Mouse (Mus musculus) MEL (cell line): ENCODE data around the gene Ccdc57. TPM values are rescaled to one million over a fixed set of nuclear protein-coding genes. Genes with fewer than 3 reads are reported as not detected.

Source experiments
- DNase-seq: peaks from one replicate; pipeline ENCODE4 v3.0.0; 2011; ENCODE audit warnings: low read depth, low spot score
- H3K27ac ChIP-seq: 2 replicates; pipeline ENCODE4 v1.5.1; 2012; ENCODE audit warnings: low read depth, mild to moderate bottlenecking, control low read depth, low read length, moderate library complexity; ENCODE audit not compliant: control insufficient read depth
- H3K27me3 ChIP-seq, 2 experiments: fragments of 150-350 bp in 1 of 2; sonication (generic) in 1 of 2; 2 replicates each; pipeline ENCODE4 v1.6.1; 2012; ENCODE audit warnings: low read length in 2 of 2, mild to moderate bottlenecking in 2 of 2, improper control_type of control experiment in 1 of 2, moderate library complexity in 1 of 2; ENCODE audit not compliant: insufficient read depth in 2 of 2, control insufficient read depth in 1 of 2
- H3K36me3 ChIP-seq, 2 experiments: 2 replicates each; pipeline ENCODE4 v1.6.1; 2012 to 2014; ENCODE audit warnings: low read length in 2 of 2, improper control_type of control experiment in 1 of 2, inconsistent platforms in 1 of 2, mild to moderate bottlenecking in 1 of 2; ENCODE audit not compliant: insufficient read depth in 2 of 2, control insufficient read depth in 1 of 2
- H3K4me1 ChIP-seq, 2 experiments: fragments of 150-350 bp in 1 of 2; sonication (generic) in 1 of 2; 2 replicates each; pipeline ENCODE4 v1.6.1; 2012; ENCODE audit warnings: low read length in 2 of 2, improper control_type of control experiment in 1 of 2, mild to moderate bottlenecking in 1 of 2; ENCODE audit not compliant: insufficient read depth in 2 of 2, control insufficient read depth in 1 of 2
- H3K4me3 ChIP-seq, 2 experiments: fragments of 150-350 bp in 1 of 2; sonication (generic) in 1 of 2; 2 replicates each; pipeline ENCODE4 v1.5.1; 2012; ENCODE audit warnings: low read depth in 2 of 2, low read length in 2 of 2, mild to moderate bottlenecking in 2 of 2, moderate library complexity in 2 of 2, control low read depth in 1 of 2, improper control_type of control experiment in 1 of 2; ENCODE audit not compliant: control insufficient read depth in 1 of 2, insufficient read depth in 1 of 2
- H3K79me2 ChIP-seq: 2 replicates; pipeline ENCODE4 v1.6.1; 2012; ENCODE audit warnings: mild to moderate bottlenecking, low read length, moderate library complexity; ENCODE audit not compliant: control insufficient read depth, poor library complexity, insufficient read depth
- H3K9ac ChIP-seq: 2 replicates; pipeline ENCODE4 v1.6.1; 2012; ENCODE audit warnings: low read depth, mild to moderate bottlenecking, control low read depth, low read length, moderate library complexity; ENCODE audit not compliant: control insufficient read depth, poor library complexity, severe bottlenecking
- H3K9me3 ChIP-seq: fragments of 150-350 bp; sonication (generic); replicated peaks from 2 replicates; pipeline ENCODE4 v1.6.1; 2012; ENCODE audit warnings: mild to moderate bottlenecking, low read length, improper control_type of control experiment, moderate library complexity; ENCODE audit not compliant: insufficient read depth
- CHD1 ChIP-seq: IDR thresholded peaks from 2 replicates; pipeline ENCODE4 v1.6.1; 2012; ENCODE audit warnings: low read depth, mild to moderate bottlenecking, inconsistent platforms, low read length, improper control_type of control experiment
- CTCF ChIP-seq, 3 experiments: IDR thresholded peaks in 2 of 3; conservative IDR thresholded peaks in 1 of 3; 2 replicates each; pipeline ENCODE4 v1.5.1; 2011 to 2012; ENCODE audit warnings: low read length in 3 of 3, low read depth in 2 of 3, mild to moderate bottlenecking in 2 of 3, improper control_type of control experiment in 1 of 3, inconsistent platforms in 1 of 3, mixed read lengths in 1 of 3, moderate library complexity in 1 of 3; ENCODE audit not compliant: control insufficient read depth in 1 of 3, insufficient read depth in 1 of 3, poor library complexity in 1 of 3, severe bottlenecking in 1 of 3
- GABPA ChIP-seq: IDR thresholded peaks from 2 replicates; pipeline ENCODE4 v1.6.1; 2012; ENCODE audit warnings: low read depth, mild to moderate bottlenecking, inconsistent platforms, low read length, improper control_type of control experiment, moderate library complexity
- GATA1 ChIP-seq: IDR thresholded peaks from 2 replicates; pipeline ENCODE4 v1.6.1; 2011; ENCODE audit warnings: low read depth, low read length, improper control_type of control experiment
- HCFC1 ChIP-seq: IDR thresholded peaks from 2 replicates; pipeline ENCODE4 v1.6.1; 2012; ENCODE audit warnings: low read depth, mild to moderate bottlenecking, inconsistent platforms, low read length, improper control_type of control experiment, moderate library complexity
- JUND ChIP-seq: IDR thresholded peaks from 2 replicates; pipeline ENCODE4 v1.6.1; 2011; ENCODE audit warnings: low read depth, mild to moderate bottlenecking, improper control_type of control experiment, low read length
- MXI1 ChIP-seq: IDR thresholded peaks from 2 replicates; pipeline ENCODE4 v1.6.1; 2011; ENCODE audit warnings: mild to moderate bottlenecking, low read depth, low read length, improper control_type of control experiment
- NELFE ChIP-seq: IDR thresholded peaks from 2 replicates; pipeline ENCODE4 v1.6.1; 2011; ENCODE audit warnings: low read depth, low read length, improper control_type of control experiment
- POLR2A ChIP-seq, 2 experiments: IDR thresholded peaks; 2 replicates each; pipeline ENCODE4 v1.6.1; 2011 to 2012; ENCODE audit warnings: low read length in 2 of 2, mild to moderate bottlenecking in 2 of 2, control low read depth in 1 of 2, improper control_type of control experiment in 1 of 2, low read depth in 1 of 2, moderate library complexity in 1 of 2; ENCODE audit not compliant: control insufficient read depth in 1 of 2, insufficient read depth in 1 of 2, poor library complexity in 1 of 2
- POLR2AphosphoS2 ChIP-seq: IDR thresholded peaks from 2 replicates; pipeline ENCODE4 v1.6.1; 2011; ENCODE audit warnings: low read length, improper control_type of control experiment
- POLR2AphosphoS5 ChIP-seq: IDR thresholded peaks from 2 replicates; pipeline ENCODE4 v1.6.1; 2012; ENCODE audit warnings: low read depth, borderline replicate concordance, mild to moderate bottlenecking, inconsistent platforms, low read length, moderate library complexity, mixed read lengths
- SMC3 ChIP-seq: IDR thresholded peaks from 2 replicates; pipeline ENCODE4 v1.6.1; 2011; ENCODE audit warnings: low read depth, low read length, improper control_type of control experiment
- TCF12 ChIP-seq: IDR thresholded peaks from 2 replicates; pipeline ENCODE4 v1.6.1; 2014; ENCODE audit warnings: low read depth, mild to moderate bottlenecking, inconsistent platforms, low read length, improper control_type of control experiment, moderate library complexity
- USF2 ChIP-seq, 2 experiments: IDR thresholded peaks; 2 replicates each; pipeline ENCODE4 v1.6.1; 2011 to 2012; ENCODE audit warnings: improper control_type of control experiment in 2 of 2, low read length in 2 of 2, borderline replicate concordance in 1 of 2, inconsistent platforms in 1 of 2, low read depth in 1 of 2, mild to moderate bottlenecking in 1 of 2; ENCODE audit not compliant: insufficient read depth in 1 of 2
- ZC3H11A ChIP-seq: IDR thresholded peaks from 2 replicates; pipeline ENCODE4 v1.6.1; 2012; ENCODE audit warnings: low read depth, mild to moderate bottlenecking, inconsistent platforms, low read length, improper control_type of control experiment
- ZKSCAN1 ChIP-seq: IDR thresholded peaks from 2 replicates; pipeline ENCODE4 v1.6.1; 2012; ENCODE audit warnings: low read depth, mild to moderate bottlenecking, inconsistent platforms, low read length, improper control_type of control experiment, moderate library complexity
- ZMIZ1 ChIP-seq: IDR thresholded peaks from 2 replicates; pipeline ENCODE4 v1.6.1; 2012; ENCODE audit warnings: low read depth, mild to moderate bottlenecking, inconsistent platforms, low read length, improper control_type of control experiment, moderate library complexity
- ZNF384 ChIP-seq: IDR thresholded peaks from 2 replicates; pipeline ENCODE4 v1.6.1; 2012; ENCODE audit warnings: low read depth, mild to moderate bottlenecking, inconsistent platforms, low read length, improper control_type of control experiment
- polyA plus RNA-seq, 2 experiments: library from polyadenylated mRNA; stranded (reverse) in 1 of 2; unstranded in 1 of 2; fragments of >175 nt in 1 of 2; fragments of >200 nt in 1 of 2; gene quantifications; 2 replicates each; pipeline versions ENCODE4 v1.2.1 to v1.2.4; 2012; ENCODE audit warnings: low replicate concordance in 2 of 2, low read depth in 1 of 2; ENCODE audit not compliant: insufficient read length in 2 of 2, insufficient read depth in 1 of 2, missing spikeins in 1 of 2
- total RNA-seq: library from RNA; depleted of rRNA; stranded (reverse); fragments of 300-350 nt; gene quantifications from 2 replicates; pipeline ENCODE4 v1.2.3, GENCODE M21; 2012

Ccdc57 gene
- total and polyA plus RNA-seq, 3 experiments = 5.3 to 7.4 TPM; not detected in 1

GRCm38 (mm10) chr11:120826016-120826953 lies 106.4 kb downstream of the Ccdc57 start:
- peaks cover 28% of the 10 kb centered on the region for H3K79me2 ChIP-seq
- H3K4me1 ChIP-seq = peaks cover 0 to 18% of the 10 kb centered on the region in 2 experiments; a peak in 3 of 4 replicates
- H3K9me3 ChIP-seq = no peaks in the 10 kb centered on the region
- H3K4me3 ChIP-seq = no peak overlapping the region
- H3K27me3 ChIP-seq = no peaks in the 10 kb centered on the region
- no peak overlapping the region for H3K27ac ChIP-seq
- peaks cover 0 to 12% of the 10 kb centered on the region in 2 experiments; a peak in 3 of 4 replicates for H3K36me3 ChIP-seq
- no peak for DNase-seq
- no peak overlapping the region for H3K9ac ChIP-seq
- TF ChIP-seq ZC3H11A = no peak
- TF ChIP-seq HCFC1 = no peak
- TF ChIP-seq POLR2A (IDR thresholded peaks at IDR 0.05; ENCODE audit: control insufficient read depth in 1 of 2, insufficient read depth in 1 of 2, low read depth in 1 of 2, low read length in 2 of 2, poor library complexity in 1 of 2) = 0 out of 4 replicates have a peak, but pooled peaks of 1 of the 2 experiments have one; percentile 32
- TF ChIP-seq POLR2AphosphoS5 = no peak

- TF ChIP-seq ZMIZ1 = no peak
- TF ChIP-seq CTCF (IDR thresholded peaks at IDR 0.05 in 2 of 3, conservative IDR thresholded peaks at IDR 0.05 in 1 of 3; ENCODE audit: control insufficient read depth in 1 of 3, insufficient read depth in 1 of 3, low read depth in 2 of 3, low read length in 3 of 3, poor library complexity in 1 of 3, severe bottlenecking in 1 of 3) = no peak
- no peak for TF ChIP-seq ZNF384
- no peak for TF ChIP-seq GATA1
- TF ChIP-seq GABPA = no peak
- no peak for TF ChIP-seq SMC3
- no peak for TF ChIP-seq ZKSCAN1
- no peak for TF ChIP-seq MXI1
- TF ChIP-seq NELFE = no peak
- TF ChIP-seq USF2 (IDR thresholded peaks at IDR 0.05; ENCODE audit: borderline replicate concordance in 1 of 2, insufficient read depth in 1 of 2, low read depth in 1 of 2, low read length in 2 of 2) = no peak
- TF ChIP-seq POLR2AphosphoS5 = no peak
- TF ChIP-seq TCF12 = no peak
- no peak for TF ChIP-seq POLR2AphosphoS2
- TF ChIP-seq JUND = no peak
- no peak for TF ChIP-seq CHD1
- Histone ChIP-seq H3K9me3 (no peaks in the 10 kb centered on the region), H3K79me2 (peaks cover 38% of the 10 kb centered on the region), H3K27ac (peak overlapping the region; percentile 74), H3K9ac (peak overlapping the region; percentile 89), H3K27me3 (no peaks in the 10 kb centered on the region), H3K36me3 (peaks cover 0 to 12% of the 10 kb centered on the region in 2 experiments; a peak in 3 of 4 replicates), H3K4me3 (peak overlapping the region; percentile 69 to 77; a peak in 3 of 4 replicates), H3K4me1 (peaks cover 0 to 20% of the 10 kb centered on the region in 2 experiments; a peak in 3 of 4 replicates)
- DNase-seq = peak; percentile 23
These were observed 107.3 kb downstream of the Ccdc57 start for GRCm38 (mm10) chr11:120825289-120825863.
